Mouse (Mus musculus): ENCODE results near the gene Klhdc7a.
A peak's percentile ranks its signal among the peaks of the same experiment; 100 is the strongest.
"Not testable (repeated sequence)": the region's sequence is repeated elsewhere in the genome, so short reads cannot be mapped to it uniquely, and the experiment has no call there.

The Klhdc7a gene

GRCm38 (mm10) chr4:139967922-139968321 is at the start of gene Klhdc7a:
Klhdc7a (minus strand) TSS chr4:139968026.
- peak; percentile 72 to 83 for DNase-seq

- no peak for DNase-seq
Measured at GRCm38 (mm10) chr4:140015916-140016315, 48.1 kb upstream of the Klhdc7a start.

- DNase-seq, result no peak
Measured at GRCm38 (mm10) chr4:140010728-140011470, 43.1 kb upstream of the Klhdc7a start.

GRCm38 (mm10) chr4:140004932-140005331 is 37.1 kb upstream of the Klhdc7a start:
- peak in 1 of 2 experiments; percentile 26 for DNase-seq

- peak; percentile 51 to 65 for DNase-seq
Measured at GRCm38 (mm10) chr4:140004170-140004569, 36.3 kb upstream of the Klhdc7a start.

GRCm38 (mm10) chr4:140002069-140002468 is 34.2 kb upstream of the Klhdc7a start:
- no peak for DNase-seq

- DNase-seq, result no peak
Measured at GRCm38 (mm10) chr4:140000911-140001310, 33.1 kb upstream of the Klhdc7a start.

- DNase-seq, result no peak
Measured at GRCm38 (mm10) chr4:139999033-139999432, 31.2 kb upstream of the Klhdc7a start.

- DNase-seq, result no peak
Measured at GRCm38 (mm10) chr4:139995659-139996058, 27.8 kb upstream of the Klhdc7a start.

- DNase-seq, result no peak
Measured at GRCm38 (mm10) chr4:139993111-139993755, 25.4 kb upstream of the Klhdc7a start.

GRCm38 (mm10) chr4:139986913-139987312 is 19.1 kb upstream of the Klhdc7a start:
- DNase-seq, result no peak

GRCm38 (mm10) chr4:139978716-139979115 is 10.9 kb upstream of the Klhdc7a start:
- no peak for DNase-seq

- DNase-seq, result no peak
Measured at GRCm38 (mm10) chr4:139977308-139977781, 9.5 kb upstream of the Klhdc7a start.

GRCm38 (mm10) chr4:139974506-139974905 is 6.7 kb upstream of the Klhdc7a start:
- DNase-seq, result peak in 1 of 2 experiments; percentile 19

GRCm38 (mm10) chr4:139967475-139967891 is 343 bp downstream of the Klhdc7a start:
- no peak for DNase-seq

GRCm38 (mm10) chr4:139966981-139967380 is 845 bp downstream of the Klhdc7a start:
- no peak for DNase-seq

- no peak for DNase-seq
Measured at GRCm38 (mm10) chr4:139965596-139966185, 2.1 kb downstream of the Klhdc7a start.

- DNase-seq, result no peak
Measured at GRCm38 (mm10) chr4:139964406-139964805, 3.4 kb downstream of the Klhdc7a start.

- DNase-seq, result no peak
Measured at GRCm38 (mm10) chr4:139963911-139964310, 3.9 kb downstream of the Klhdc7a start.

GRCm38 (mm10) chr4:139963059-139963458 is 4.8 kb downstream of the Klhdc7a start:
- DNase-seq, result no peak

- no peak for DNase-seq
Measured at GRCm38 (mm10) chr4:139961816-139962215, 6.0 kb downstream of the Klhdc7a start.

- DNase-seq, result not testable (repeated sequence)
Measured at GRCm38 (mm10) chr4:139961329-139961728, 6.5 kb downstream of the Klhdc7a start.

- DNase-seq, result no peak
Measured at GRCm38 (mm10) chr4:139960724-139961315, 7.0 kb downstream of the Klhdc7a start.
